Mouse (Mus musculus) embryo, embryonic 10.5 days (tissue): ENCODE measurements at regions not wholly inside any gene's neighbourhood (a gene's known extent, or its start where the extent isn't known, plus 50 kb on each side); places are given as distances from the start of the nearest gene placed in this dataset.
"Not testable (repeated sequence)": the region's sequence is repeated elsewhere in the genome, so short reads cannot be mapped to it uniquely, and the experiment has no call there.

Experiments
- DNase-seq: peaks from one replicate; pipeline ENCODE4 v3.0.0-alpha.2; 2015; ENCODE audit warnings: low spot score

DNA sequence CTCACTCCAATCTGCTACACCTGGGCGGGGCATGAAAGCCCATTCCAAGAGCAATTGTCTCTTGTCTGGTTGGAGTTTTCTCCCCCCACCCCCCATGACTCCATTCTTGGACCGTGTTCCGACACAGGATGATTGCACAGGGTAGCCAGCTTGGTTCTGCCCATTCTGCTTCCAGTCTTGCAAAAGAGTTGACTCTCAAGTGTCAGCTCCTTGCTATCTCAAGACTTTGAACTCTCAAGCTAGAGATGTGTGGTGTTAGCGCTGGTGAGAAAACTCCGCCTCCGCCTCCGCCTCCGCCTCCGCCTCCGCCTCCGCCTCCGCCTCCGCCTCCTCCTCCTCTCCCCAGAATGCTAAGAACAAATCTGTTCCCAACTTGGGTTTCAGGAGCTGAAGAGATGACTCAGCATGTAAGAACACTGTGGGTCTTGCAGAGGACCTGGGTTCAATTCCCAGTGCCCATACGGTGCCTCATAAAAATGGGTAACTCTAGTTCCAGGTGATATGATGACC, 135.1 kb downstream of the Bcat1 start:
- no peak for DNase-seq

DNA sequence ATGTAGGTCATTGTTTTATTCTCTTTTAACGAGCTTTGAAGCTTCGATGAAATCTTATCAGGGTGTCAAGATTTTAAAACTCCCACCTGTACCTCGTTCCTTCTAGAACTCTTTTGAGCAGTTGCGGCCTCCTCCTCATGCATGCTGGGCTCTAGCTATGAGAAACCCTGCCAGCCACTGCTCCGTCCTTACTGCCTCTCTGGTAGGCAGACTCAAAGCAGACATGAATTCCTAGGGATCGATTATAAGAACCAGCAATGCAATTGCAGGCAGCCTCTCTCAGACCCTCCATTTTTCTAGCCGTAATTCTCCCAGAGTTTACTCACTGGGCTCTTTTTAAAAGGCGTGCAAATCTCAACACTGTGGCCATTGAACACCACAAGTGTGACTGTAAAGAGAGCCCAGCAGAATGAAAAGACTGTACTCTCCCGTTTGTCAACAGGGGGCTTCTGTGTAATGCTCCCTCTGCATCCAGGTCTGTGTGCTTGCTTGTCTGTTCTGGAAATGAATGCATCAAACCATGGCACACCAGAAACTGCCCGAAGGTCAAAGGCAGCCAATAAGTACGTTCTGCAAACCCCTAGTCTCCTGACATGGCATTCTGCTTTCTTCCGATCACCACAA, 137.3 kb downstream of the Bcat1 start:
- no peak for DNase-seq

DNA sequence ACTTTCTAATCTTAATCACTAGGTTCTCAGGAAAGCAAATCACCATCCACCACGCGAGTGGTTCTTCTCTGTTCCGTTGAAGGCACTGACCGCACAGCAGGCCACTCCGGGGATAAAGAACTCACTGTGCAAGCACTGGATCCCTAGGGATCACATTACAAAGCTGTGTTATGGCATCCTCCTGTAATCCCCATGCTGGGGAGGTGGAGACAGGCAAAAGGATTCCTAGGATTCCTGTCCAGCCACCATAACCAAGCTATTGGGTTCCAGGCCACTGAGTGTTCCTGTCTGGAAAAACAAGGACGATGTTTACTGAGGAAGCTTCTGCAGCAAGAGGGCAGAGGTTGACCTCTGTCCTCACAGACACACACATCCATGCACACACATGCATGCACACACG, 138.8 kb downstream of the Bcat1 start:
- DNase-seq = no peak

DNA sequence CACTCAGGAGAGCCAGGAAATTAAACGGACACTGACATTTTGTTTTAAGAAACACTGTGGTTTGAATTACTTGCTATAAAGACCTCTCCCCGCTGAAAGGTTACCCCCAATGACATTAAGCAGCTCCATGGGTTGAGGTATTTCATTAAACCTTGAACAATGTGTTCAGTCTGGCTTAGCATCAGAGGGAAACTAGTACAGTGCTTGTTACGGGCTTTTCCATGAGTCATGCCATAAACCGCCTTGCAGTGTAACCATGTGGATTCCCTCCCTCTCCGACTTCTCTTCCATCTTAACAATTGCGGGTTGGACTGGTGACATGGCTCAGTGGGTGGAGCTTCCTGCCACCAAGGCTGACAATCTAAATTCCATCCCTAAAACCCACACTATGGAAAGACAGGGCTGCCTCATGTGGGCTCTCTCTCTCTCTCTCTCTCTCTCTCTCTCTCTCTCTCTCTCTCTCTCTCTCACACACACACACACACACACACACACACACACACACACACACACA, 142.2 kb downstream of the Bcat1 start:
- DNase-seq = no peak

- no peak for DNase-seq
Measured at GRCm38 (mm10) chr6:144932402-144932801, 143.6 kb downstream of the Bcat1 start.

- no peak for DNase-seq
Measured at GRCm38 (mm10) chr6:144929959-144930358, 146.0 kb downstream of the Bcat1 start.

DNA sequence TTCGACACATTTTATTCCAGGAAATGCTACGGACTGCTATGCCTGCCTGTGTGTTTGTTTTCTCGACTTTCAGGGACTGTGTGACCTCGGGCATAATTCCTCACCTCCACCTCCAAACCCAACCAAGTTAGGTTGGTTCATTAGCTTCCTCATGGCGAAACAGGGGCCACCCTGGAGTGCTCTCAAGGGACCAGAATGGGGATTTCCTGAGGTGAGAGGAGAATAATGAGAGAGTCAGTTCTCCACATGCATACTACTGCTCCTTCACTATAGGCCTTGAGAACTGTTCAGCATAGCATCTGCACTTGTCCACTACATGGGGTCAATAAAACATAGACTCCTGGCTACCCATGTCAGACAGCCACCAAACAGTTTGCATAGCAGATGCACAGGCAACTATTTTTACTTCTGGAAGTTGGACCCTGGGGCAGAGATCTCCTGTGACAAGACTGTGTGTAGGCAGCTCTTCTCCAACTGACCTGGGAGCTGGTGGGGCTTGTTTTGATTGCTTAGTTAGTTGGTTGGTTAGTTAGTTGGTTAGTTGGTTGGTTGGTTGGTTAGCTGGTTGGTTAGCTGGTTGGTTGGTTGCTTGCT, 146.6 kb downstream of the Bcat1 start:
- DNase-seq = no peak

DNA sequence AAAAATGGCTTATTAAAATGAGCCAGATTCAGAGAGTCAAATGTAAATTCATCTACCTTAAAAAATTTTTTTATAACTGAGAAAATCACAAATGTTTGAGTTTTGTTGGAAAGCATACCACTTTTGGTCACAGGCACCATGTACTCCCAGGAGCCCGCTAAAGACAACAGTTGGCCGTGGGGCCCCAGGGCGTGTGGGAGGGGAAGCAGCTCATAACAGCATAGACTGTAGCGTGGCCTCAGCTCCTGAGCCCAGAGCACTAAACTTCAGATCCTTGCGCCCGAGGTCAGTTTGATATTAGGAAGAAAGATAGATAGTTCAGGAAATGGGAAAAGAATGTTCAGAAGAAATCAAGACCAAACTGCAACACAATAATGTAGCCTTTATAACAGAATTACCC, 145.8 kb upstream of the Sox5 start:
- no peak for DNase-seq

GRCm38 (mm10) chr6:144922762-144923161, 141.0 kb upstream of the Sox5 start:
- no peak for DNase-seq

- peak; percentile 38 for DNase-seq
Measured at GRCm38 (mm10) chr6:144919750-144920149, 138.0 kb upstream of the Sox5 start.

DNA sequence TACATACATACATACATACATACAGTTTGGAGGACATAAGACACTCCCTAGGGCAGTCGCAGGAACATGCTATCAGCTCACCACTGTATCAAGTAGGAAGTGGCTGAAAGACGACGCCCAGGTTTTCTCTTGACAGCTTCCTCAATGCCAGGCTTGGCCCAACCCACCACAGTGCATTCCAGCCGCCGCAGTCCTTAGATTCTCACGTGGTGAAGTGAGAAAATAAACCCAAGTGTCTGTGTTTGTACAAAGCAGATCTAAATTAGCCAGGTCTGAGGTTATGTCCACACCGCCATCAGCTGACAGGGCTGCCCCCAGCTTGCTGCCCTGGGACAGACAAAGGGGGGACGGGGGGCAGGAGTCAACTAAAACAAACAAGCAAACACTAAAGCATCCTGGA, 135.4 kb upstream of the Sox5 start:
- peak; percentile 69 for DNase-seq

- no peak for DNase-seq
Measured at GRCm38 (mm10) chr6:144911781-144912180, 130.0 kb upstream of the Sox5 start.

DNA sequence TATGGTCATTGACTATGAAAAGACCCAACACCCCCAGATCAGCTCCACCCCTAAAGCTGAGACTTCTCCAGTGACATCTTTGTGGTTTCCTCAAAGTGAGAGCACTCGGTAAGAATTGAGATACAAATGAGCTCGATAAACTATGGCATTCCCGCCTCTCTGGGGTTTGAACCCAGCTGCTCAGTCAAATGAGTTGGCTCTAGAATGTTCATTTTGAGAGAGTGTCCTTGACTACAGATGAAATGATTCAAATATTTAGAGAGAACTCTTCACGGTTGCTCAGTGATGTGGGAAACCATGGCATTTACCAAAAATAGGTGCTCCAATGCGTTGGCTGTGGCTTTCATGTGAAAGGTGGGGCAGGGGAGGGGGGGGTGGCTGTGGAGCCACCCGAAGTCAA, 128.6 kb upstream of the Sox5 start:
- no peak for DNase-seq

GRCm38 (mm10) chr6:144908646-144909045, 126.9 kb upstream of the Sox5 start:
- DNase-seq = no peak

DNA sequence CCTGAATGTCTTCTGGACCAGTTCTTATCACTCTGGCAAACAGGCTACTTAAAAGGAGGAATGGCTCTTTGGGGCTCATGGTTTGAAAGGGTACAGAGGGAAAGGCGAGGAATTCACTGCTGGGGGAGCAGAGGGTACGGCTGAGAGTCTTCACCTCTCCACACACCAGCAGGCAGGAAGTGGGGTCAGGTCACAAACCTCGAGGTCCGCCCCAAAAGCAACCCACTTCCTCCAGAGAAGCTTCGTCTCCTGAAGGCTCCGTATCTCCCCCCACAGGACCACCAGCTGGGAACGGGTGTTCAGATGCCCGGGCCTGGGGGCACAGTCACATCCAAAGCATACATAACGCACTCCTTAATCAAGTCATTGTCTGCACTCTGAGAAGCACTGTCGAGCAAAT, 121.4 kb upstream of the Sox5 start:
- DNase-seq = no peak

DNA sequence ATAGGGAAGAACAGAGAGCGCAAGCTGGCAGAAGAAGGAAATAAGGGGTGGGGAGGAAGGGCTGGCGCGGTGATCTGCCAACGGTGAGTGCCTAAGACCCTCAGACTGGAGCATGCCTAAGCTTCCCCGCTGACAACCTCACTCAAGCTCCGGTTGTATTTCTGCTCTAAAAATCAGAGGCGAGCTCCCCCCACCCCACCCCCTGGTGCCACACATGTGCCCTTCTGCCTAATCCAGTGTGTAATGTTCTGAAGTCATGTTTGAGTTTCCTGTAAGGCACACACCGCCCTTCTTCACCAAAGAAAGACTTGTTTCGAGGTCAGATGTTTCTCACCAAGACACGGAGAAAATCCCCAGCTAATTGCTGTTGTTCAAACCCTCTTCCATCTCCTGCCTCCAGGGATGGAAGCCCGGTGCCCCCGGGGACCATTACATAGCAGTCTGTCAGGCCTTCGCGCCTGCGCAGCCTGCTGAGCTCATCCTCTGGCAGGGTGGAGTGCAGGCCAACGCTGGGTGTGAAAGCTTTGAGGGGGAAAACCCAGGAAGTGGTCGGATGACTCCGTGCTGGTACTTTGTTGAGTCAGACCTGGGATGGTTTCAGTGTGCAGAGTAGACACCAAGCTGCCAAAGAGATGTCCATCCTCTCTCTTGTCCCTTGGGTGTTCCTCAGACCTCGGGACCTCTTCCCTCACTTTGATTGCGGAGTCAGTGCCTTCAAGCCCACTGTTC, 120.7 kb upstream of the Sox5 start:
- peak; percentile 10 for DNase-seq

GRCm38 (mm10) chr6:144901825-144902224, 120.0 kb upstream of the Sox5 start:
- no peak for DNase-seq

- not testable (repeated sequence) for DNase-seq
Measured at GRCm38 (mm10) chr6:144900858-144901257, 119.1 kb upstream of the Sox5 start.

- no peak for DNase-seq
Measured at GRCm38 (mm10) chr6:144897526-144897925, 115.7 kb upstream of the Sox5 start.

DNA sequence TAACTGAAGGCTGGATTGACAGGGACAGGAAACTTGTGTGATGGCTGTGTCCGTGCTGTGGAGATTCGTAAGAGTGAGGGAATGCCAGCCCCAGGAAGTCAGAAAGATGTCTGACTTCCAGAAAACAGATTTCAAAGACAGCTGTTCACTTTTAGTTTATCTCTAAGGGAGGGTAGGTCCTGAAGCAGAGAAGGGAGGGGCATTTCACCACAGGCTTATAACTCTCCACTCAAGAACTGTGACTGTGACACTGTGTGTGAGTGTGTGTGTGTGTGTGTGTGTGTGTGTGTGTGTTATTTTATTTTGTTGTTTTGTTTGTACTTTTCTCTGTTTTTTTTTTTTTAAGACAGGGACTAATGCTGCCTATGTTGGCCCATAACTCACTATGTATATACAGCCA, 109.1 kb upstream of the Sox5 start:
- no peak for DNase-seq

- no peak for DNase-seq
Measured at GRCm38 (mm10) chr6:144890166-144890565, 108.4 kb upstream of the Sox5 start.

DNA sequence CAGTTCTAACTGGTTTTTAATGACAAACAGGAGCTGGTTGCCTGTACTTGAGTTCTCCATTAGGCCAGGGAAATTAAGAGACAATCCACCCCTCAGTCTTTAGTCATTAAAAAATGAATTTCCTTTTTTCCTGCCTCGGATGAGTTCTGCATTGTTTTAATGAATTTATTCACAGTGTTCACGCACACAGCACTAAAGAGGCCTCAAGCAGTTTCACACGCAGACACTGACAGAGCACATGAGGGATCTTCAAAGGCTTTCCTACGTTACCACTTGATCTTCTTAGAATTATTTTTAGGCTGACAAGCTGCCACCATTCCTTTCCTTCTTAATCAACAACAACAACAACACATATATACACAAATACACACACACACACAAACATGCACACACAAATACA, 101.3 kb upstream of the Sox5 start:
- DNase-seq = no peak

DNA sequence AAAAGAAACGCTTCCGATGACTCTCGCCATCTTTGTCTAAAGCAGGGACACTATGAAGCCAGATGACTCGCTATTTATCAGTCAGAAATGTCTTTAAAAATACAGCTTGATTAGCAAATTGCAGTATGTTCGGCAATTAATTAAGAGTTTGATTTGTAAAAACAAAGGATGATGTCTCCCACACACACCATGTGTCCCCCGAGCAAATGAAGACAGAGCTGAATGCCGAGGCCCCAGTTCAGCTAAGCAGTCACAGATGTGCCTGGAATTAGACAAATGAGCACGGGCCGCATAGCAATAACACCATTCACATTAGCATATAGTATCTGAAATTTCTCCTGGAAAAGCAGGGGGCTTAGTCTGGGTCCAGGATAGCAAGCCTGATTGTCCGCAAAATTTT, 98.3 kb upstream of the Sox5 start:
- DNase-seq = no peak
